Mouse (Mus musculus): ENCODE data around the gene Trim10. TPM values are rescaled to one million over a fixed set of nuclear protein-coding genes. Genes with fewer than 3 reads are reported as not detected.
A peak's percentile ranks its signal among the peaks of the same experiment; 100 is the strongest.

Gene Trim10
- polyA plus RNA-seq, 1 experiment, result not detected

- no peaks in the 10 kb centered on the region for H3K27me3 ChIP-seq (ENCODE audit: control insufficient read depth, insufficient read depth, low read length)
- peak overlapping the region; percentile 36 for H3K27ac ChIP-seq (ENCODE audit: control insufficient read depth, insufficient read depth, low read depth, low read length)
- no peaks in the 10 kb centered on the region; the same call in 1 of the 2 replicates for H3K4me1 ChIP-seq (ENCODE audit: control insufficient read depth, insufficient read depth, low read length)
- no peaks in the 10 kb centered on the region for H3K36me3 ChIP-seq (ENCODE audit: control insufficient read depth, insufficient read depth, low read length)
- no peak overlapping the region for H3K4me3 ChIP-seq (ENCODE audit: control insufficient read depth, low read depth, low read length)
- TF ChIP-seq CTCF (IDR thresholded peaks at IDR 0.05; ENCODE audit: control insufficient read depth, insufficient read depth, insufficient replicate concordance, low read depth, low read length) (no peak), POLR2A (IDR thresholded peaks at IDR 0.05; ENCODE audit: control insufficient read depth, low read depth, low read length) (no peak)
These were observed 25.1 kb upstream of the Trim10 start for GRCm38 (mm10) chr17:36844286-36844719.

- Histone ChIP-seq H3K27me3 (ENCODE audit: control insufficient read depth, insufficient read depth, low read length) (no peaks in the 10 kb centered on the region), H3K36me3 (ENCODE audit: control insufficient read depth, insufficient read depth, low read length) (no peaks in the 10 kb centered on the region), H3K27ac (ENCODE audit: control insufficient read depth, insufficient read depth, low read depth, low read length) (no peak overlapping the region; the same call in 1 of the 2 replicates), H3K4me1 (ENCODE audit: control insufficient read depth, insufficient read depth, low read length) (no peaks in the 10 kb centered on the region; the same call in 1 of the 2 replicates), H3K4me3 (ENCODE audit: control insufficient read depth, low read depth, low read length) (no peak overlapping the region)
- TF ChIP-seq CTCF (IDR thresholded peaks at IDR 0.05; ENCODE audit: control insufficient read depth, insufficient read depth, insufficient replicate concordance, low read depth, low read length), result no peak
- no peak for TF ChIP-seq POLR2A (IDR thresholded peaks at IDR 0.05; ENCODE audit: control insufficient read depth, low read depth, low read length)
These were observed 24.6 kb upstream of the Trim10 start for GRCm38 (mm10) chr17:36844725-36845124.

GRCm38 (mm10) chr17:36848911-36849310 is 20.5 kb upstream of the Trim10 start:
- H3K27me3 ChIP-seq (ENCODE audit: control insufficient read depth, insufficient read depth, low read length), result no peaks in the 10 kb centered on the region
- no peak for TF ChIP-seq CTCF (IDR thresholded peaks at IDR 0.05; ENCODE audit: control insufficient read depth, insufficient read depth, insufficient replicate concordance, low read depth, low read length)
- TF ChIP-seq POLR2A (IDR thresholded peaks at IDR 0.05; ENCODE audit: control insufficient read depth, low read depth, low read length), result no peak
- no peak overlapping the region for H3K27ac ChIP-seq (ENCODE audit: control insufficient read depth, insufficient read depth, low read depth, low read length)
- H3K4me1 ChIP-seq (ENCODE audit: control insufficient read depth, insufficient read depth, low read length), result no peaks in the 10 kb centered on the region; the same call in 1 of the 2 replicates
- no peaks in the 10 kb centered on the region for H3K36me3 ChIP-seq (ENCODE audit: control insufficient read depth, insufficient read depth, low read length)
- H3K4me3 ChIP-seq (ENCODE audit: control insufficient read depth, low read depth, low read length), result no peak overlapping the region

- Histone ChIP-seq H3K4me3 (ENCODE audit: control insufficient read depth, low read depth, low read length) (no peak overlapping the region), H3K36me3 (ENCODE audit: control insufficient read depth, insufficient read depth, low read length) (no peaks in the 10 kb centered on the region), H3K27ac (ENCODE audit: control insufficient read depth, insufficient read depth, low read depth, low read length) (peak overlapping the region; percentile 27; the same call in 1 of the 2 replicates), H3K4me1 (ENCODE audit: control insufficient read depth, insufficient read depth, low read length) (no peaks in the 10 kb centered on the region; the same call in 1 of the 2 replicates), H3K27me3 (ENCODE audit: control insufficient read depth, insufficient read depth, low read length) (no peaks in the 10 kb centered on the region)
- no peak for TF ChIP-seq CTCF (IDR thresholded peaks at IDR 0.05; ENCODE audit: control insufficient read depth, insufficient read depth, insufficient replicate concordance, low read depth, low read length)
- no peak for TF ChIP-seq POLR2A (IDR thresholded peaks at IDR 0.05; ENCODE audit: control insufficient read depth, low read depth, low read length)
These were observed 19.4 kb upstream of the Trim10 start for GRCm38 (mm10) chr17:36849992-36850391.

- no peaks in the 10 kb centered on the region for H3K27me3 ChIP-seq (ENCODE audit: control insufficient read depth, insufficient read depth, low read length)
- TF ChIP-seq CTCF (IDR thresholded peaks at IDR 0.05; ENCODE audit: control insufficient read depth, insufficient read depth, insufficient replicate concordance, low read depth, low read length), result no peak
- no peak for TF ChIP-seq POLR2A (IDR thresholded peaks at IDR 0.05; ENCODE audit: control insufficient read depth, low read depth, low read length)
- H3K4me3 ChIP-seq (ENCODE audit: control insufficient read depth, low read depth, low read length), result no peak overlapping the region
- no peaks in the 10 kb centered on the region; the same call in 1 of the 2 replicates for H3K4me1 ChIP-seq (ENCODE audit: control insufficient read depth, insufficient read depth, low read length)
- no peak overlapping the region for H3K27ac ChIP-seq (ENCODE audit: control insufficient read depth, insufficient read depth, low read depth, low read length)
- no peaks in the 10 kb centered on the region for H3K36me3 ChIP-seq (ENCODE audit: control insufficient read depth, insufficient read depth, low read length)
These were observed 18.2 kb upstream of the Trim10 start for GRCm38 (mm10) chr17:36851200-36851599.

- no peak overlapping the region for H3K4me3 ChIP-seq (ENCODE audit: control insufficient read depth, low read depth, low read length)
- H3K36me3 ChIP-seq (ENCODE audit: control insufficient read depth, insufficient read depth, low read length), result no peaks in the 10 kb centered on the region
- no peaks in the 10 kb centered on the region for H3K27me3 ChIP-seq (ENCODE audit: control insufficient read depth, insufficient read depth, low read length)
- TF ChIP-seq CTCF (IDR thresholded peaks at IDR 0.05; ENCODE audit: control insufficient read depth, insufficient read depth, insufficient replicate concordance, low read depth, low read length) (no peak), POLR2A (IDR thresholded peaks at IDR 0.05; ENCODE audit: control insufficient read depth, low read depth, low read length) (no peak)
- no peak overlapping the region for H3K27ac ChIP-seq (ENCODE audit: control insufficient read depth, insufficient read depth, low read depth, low read length)
- H3K4me1 ChIP-seq (ENCODE audit: control insufficient read depth, insufficient read depth, low read length), result no peaks in the 10 kb centered on the region; the same call in 1 of the 2 replicates
These were observed 17.7 kb upstream of the Trim10 start for GRCm38 (mm10) chr17:36851627-36852026.

GRCm38 (mm10) chr17:36855484-36855883 is 13.9 kb upstream of the Trim10 start:
- no peaks in the 10 kb centered on the region for H3K36me3 ChIP-seq (ENCODE audit: control insufficient read depth, insufficient read depth, low read length)
- TF ChIP-seq POLR2A (IDR thresholded peaks at IDR 0.05; ENCODE audit: control insufficient read depth, low read depth, low read length), result no peak
- TF ChIP-seq CTCF (IDR thresholded peaks at IDR 0.05; ENCODE audit: control insufficient read depth, insufficient read depth, insufficient replicate concordance, low read depth, low read length), result no peak

More at GRCm38 (mm10) chr17:36855484-36855883, 13.9 kb upstream of the Trim10 start:
- H3K27ac ChIP-seq (ENCODE audit: control insufficient read depth, insufficient read depth, low read depth, low read length), result no peak overlapping the region
- H3K27me3 ChIP-seq (ENCODE audit: control insufficient read depth, insufficient read depth, low read length), result no peaks in the 10 kb centered on the region
- H3K4me3 ChIP-seq (ENCODE audit: control insufficient read depth, low read depth, low read length), result no peak overlapping the region
- no peaks in the 10 kb centered on the region for H3K4me1 ChIP-seq (ENCODE audit: control insufficient read depth, insufficient read depth, low read length)

Data from testis, adult 2 months (tissue).